Mouse (Mus musculus) heart, adult 8-10 months (tissue): ENCODE data around the gene Cdc5l. TPM values are rescaled to one million over a fixed set of nuclear protein-coding genes. Genes with fewer than 3 reads are reported as not detected.
"Not testable (repeated sequence)": the region's sequence is repeated elsewhere in the genome, so short reads cannot be mapped to it uniquely, and the experiment has no call there.

ENCODE experiments used
- DNase-seq: peaks from one replicate; pipeline ENCODE4 v3.0.0; 2022; ENCODE audit warnings: low spot score
- total RNA-seq, 4 experiments: library from RNA; stranded (reverse); gene quantifications; 2 replicates each; pipeline ENCODE4 v1.2.4; 2022

Cdc5l gene
- total RNA-seq, 4 experiments from 2014 or later, result 36.1 to 40.2 (median 38.7) TPM

- no peak for DNase-seq
Observed at GRCm38 (mm10) chr17:45445923-45446322, 12.4 kb upstream of the Cdc5l start.

DNA sequence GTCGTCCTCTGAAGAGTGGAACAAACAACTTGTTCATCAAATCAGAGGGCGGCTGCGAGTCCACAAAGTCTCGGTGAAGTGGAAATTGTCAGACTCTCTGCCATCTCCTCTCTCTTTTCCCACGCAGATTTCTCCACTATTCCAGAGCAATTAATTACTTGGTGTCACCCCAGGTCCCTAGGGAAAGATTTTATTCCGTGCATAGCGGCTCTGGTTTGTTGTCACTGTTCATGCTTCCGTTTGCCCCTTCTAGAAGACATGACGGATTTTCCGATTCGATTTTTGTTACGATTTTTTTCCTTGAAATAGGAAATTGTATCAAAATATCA, 689 bp upstream of the Cdc5l start:
- no peak for DNase-seq

- DNase-seq, result no peak
Observed at GRCm38 (mm10) chr17:45432706-45433398, 685 bp downstream of the Cdc5l start.

DNA sequence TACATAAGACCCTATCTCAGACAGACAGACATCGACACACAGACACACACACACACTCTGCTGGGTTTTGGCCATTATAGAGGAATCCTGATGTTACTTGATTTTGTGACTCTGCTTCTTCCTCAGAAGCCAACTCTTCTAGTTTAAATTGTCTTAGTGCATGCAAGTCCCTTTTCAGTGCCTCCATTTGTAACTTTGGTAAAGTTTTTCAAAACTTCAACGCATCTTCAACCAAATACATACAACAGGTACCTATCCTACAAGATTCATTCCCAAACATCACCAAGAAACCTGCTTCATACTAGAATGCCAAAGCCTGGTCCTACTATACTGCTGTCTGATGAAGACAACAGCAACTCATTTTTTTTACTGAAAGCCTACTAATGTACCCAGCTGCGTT, 1.5 kb downstream of the Cdc5l start:
- no peak for DNase-seq

DNA sequence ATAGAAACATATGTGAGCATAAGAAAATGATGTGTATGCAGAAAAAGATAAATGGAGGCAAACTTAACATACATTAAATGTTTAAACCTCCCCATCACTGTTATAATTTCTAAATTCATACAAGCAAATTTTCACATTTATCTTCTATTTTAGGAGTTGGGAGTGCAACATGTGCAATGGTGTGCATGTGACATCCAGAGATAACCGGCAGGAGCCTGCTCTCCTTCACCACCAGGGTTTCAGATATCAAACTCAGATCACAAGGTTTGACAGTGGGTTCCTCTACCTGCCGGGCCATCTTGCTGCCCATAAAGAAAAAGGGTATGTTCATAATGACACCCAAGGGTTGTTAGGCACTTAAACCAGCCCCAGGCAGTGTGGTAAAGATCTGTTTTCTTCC, 16.1 kb downstream of the Cdc5l start:
- DNase-seq, result no peak

DNA sequence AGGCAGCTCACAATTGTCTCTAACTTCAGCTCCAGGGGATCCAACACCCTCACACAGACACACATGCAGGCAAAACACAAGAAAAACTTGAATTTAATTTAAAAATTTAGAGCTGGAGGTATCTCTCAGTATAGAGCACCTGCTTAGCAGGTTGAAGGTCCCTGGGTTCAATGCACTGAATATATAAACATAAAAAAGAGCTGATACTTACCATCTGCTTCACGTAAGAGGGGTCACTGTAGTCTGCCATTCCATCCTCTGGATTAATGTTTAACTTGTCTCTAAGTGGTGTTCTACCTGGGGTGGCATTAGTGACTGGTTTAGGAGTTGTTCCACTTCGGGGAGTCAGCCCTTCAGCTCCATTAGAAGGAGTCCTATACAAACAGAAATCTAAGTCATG, 21.9 kb downstream of the Cdc5l start:
- not testable (repeated sequence) for DNase-seq

- DNase-seq, result no peak
Observed at GRCm38 (mm10) chr17:45408719-45409118, 24.8 kb downstream of the Cdc5l start.

GRCm38 (mm10) chr17:45406281-45406680, 27.3 kb downstream of the Cdc5l start:
- no peak for DNase-seq

- DNase-seq, result peak; percentile 42
Observed at GRCm38 (mm10) chr17:45403207-45403606, 30.3 kb downstream of the Cdc5l start.

GRCm38 (mm10) chr17:45402601-45403000, 30.9 kb downstream of the Cdc5l start:
- DNase-seq, result no peak

DNA sequence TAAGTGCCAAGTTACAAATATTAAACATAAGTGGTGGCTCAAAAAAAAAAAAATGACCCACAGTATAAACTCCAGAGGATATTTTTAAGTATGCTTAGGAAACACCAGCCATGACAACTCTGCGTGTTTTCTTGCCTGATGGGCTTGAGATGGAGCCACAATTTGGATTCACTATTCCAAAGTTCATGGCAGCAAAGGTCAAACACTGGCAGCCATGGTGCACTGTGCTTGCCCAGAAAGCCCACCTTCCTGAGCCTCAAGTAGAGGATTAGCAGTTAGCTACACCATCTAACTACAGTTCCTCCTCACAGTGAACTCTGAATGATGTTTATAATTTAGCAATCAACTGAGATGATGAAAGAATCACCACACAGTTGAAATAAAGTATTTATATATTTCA, 31.4 kb downstream of the Cdc5l start:
- DNase-seq, result no peak

DNA sequence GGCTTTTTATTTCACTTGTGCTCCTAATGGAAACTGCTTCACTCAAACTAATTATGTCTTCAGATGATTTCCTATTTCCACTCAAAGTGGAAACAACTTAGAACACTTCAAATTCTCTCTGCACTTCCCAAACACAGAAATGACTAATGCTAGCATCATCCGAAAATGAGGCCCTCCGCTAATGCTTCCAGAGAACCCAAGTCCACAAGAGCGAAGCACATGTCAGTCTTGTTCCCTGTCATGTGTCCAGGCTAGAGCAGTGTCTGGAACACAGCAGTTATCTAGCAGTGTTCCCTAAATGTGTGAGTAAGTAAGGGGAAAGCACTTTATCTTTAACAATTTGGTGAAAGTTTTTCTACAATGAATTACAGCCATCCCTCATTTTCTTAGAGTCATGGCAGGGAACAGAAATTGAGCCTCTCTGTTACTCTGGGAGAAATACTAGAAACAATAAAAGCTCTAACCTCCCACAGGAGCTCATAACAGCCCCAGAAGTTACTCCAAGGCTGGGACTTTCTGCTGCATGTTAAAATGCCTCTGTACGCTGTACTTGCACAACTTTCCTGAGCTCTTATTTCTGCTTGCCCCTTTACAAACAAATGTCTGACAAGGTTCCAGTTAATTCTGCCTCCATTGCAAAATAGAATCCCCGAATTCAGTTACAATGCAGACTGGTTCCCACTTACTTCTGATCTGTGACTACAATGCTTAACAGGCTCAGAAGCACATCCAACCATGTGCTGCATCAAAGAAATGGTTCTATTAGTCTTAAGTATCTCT, 32.2 kb downstream of the Cdc5l start:
- no peak for DNase-seq

GRCm38 (mm10) chr17:45398021-45398420, 35.5 kb downstream of the Cdc5l start:
- no peak for DNase-seq

DNA sequence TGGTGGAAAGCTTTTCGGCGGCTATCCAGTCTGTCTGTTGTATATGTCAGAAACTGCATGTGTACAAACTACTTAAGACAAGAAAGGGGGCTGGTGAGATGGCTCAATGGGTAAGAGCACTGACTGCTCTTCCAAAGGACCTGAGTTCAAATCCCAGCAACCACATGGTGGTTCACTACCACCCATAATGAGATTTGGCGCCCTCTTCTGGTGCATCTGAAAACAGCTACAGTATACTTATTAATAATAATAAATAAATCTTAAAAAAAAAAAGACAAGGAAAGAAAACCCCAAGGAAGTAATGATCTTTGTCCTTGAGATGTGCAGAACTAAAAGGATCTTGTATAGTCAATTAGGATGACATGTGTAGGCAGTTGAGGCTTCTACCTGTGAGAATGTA, 36.0 kb downstream of the Cdc5l start:
- no peak for DNase-seq

GRCm38 (mm10) chr17:45394612-45395011, 38.9 kb downstream of the Cdc5l start:
- DNase-seq, result no peak

GRCm38 (mm10) chr17:45393765-45394164, 39.8 kb downstream of the Cdc5l start:
- no peak for DNase-seq

DNA sequence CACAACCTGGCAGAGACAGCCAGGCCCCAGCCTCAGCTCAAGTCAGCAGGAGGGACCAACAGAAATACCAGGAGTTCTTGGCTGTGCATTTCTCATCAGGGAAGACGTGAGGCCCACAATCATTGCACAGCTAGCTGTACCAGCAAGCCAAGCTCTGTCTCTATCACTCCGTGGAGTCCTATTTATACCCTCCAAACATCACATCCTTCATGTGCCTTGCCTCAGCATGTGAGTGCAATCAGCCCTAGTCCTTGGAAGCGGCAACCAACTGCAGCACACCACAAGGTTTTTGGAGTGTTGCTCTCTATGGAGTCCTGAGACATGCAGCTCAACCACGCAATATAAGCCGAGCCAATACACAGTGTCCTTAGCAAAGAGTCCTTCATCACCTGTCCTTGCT, 43.6 kb downstream of the Cdc5l start:
- peak; percentile 28 for DNase-seq

DNA sequence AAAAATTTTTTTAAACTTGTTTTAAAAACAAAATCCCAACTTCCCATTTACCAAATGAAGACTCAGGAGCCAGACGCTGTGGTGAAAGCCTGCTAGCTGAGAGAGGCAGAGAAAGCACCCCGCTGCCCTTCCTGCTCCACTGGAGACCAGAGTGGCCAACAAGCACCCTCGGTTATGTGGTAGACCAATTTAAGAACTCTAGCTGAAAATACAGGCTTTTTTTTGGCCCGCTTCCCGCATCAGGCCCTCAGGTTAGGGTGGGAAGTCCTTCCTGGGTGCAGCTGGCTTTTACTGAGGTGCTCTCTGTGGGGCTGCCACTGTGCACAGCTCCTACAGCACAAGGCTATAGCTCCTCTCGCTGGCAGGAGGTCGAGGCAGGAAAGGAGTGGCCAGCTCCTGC, 46.6 kb downstream of the Cdc5l start:
- no peak for DNase-seq

DNA sequence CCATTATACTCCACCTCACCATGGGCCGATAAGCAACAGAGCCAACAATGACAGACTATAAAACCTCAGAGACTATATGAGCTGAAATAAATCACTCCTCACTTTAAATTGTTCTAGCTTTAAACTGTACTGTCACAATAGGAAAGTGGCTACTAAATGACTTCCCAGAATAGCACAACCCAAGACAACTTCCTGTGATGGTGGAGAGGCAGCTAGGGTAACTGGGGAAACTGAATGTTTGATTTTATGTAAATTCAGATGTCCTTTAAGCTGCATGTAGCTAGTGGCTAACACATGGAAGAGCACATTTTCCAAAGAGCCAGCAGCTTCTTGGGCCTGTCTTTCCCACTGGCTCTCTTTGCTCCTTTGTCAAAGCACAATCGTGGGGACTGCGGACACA, 50.2 kb downstream of the Cdc5l start:
- DNase-seq, result no peak

GRCm38 (mm10) chr17:45379271-45379784, 54.2 kb downstream of the Cdc5l start:
- no peak for DNase-seq

- DNase-seq, result peak; percentile 28
Observed at GRCm38 (mm10) chr17:45377323-45377722, 56.2 kb downstream of the Cdc5l start.

GRCm38 (mm10) chr17:45373987-45374608, 59.4 kb downstream of the Cdc5l start:
- DNase-seq, result peak; percentile 48

DNA sequence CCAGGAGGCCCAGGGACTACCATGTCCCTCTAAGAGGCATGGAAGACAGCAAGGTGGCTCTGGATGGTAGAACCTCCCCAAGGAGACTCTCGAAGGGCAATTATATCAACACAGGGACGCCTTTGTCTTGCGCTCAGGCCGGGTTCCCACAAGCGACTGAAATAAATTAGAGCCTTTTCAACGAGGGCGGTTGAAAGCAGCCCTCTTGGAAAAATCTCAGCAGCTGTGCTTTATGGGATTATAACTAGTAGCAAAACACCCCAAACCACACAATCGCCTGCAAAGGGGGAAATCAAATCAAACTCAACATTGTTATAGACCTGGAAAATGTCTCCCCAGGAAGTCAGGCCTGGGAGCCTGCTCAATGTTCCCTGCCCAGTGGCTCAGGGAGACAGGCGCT, 62.5 kb downstream of the Cdc5l start:
- DNase-seq, result no peak
